Mouse (Mus musculus) midbrain, embryonic 16.5 days (tissue): ENCODE results near the gene Usp49. TPM values are rescaled to one million over a fixed set of nuclear protein-coding genes. Genes with fewer than 3 reads are reported as not detected.

Experiments
- ATAC-seq: fragments of 200-750 bp; cut with Nextera tagmentation; 2 replicates; pipeline ENCODE4 v1.8.0; 2017; ENCODE audit warnings: moderate TSS enrichment
- H3K27ac ChIP-seq: fragments of 300-500 bp; sonication (generic); 2 replicates; pipeline ENCODE4 v1.5.1; 2014; ENCODE audit warnings: mild to moderate bottlenecking, low read length, mixed read lengths
- H3K27me3 ChIP-seq: fragments of 300-500 bp; sonication (generic); 2 replicates; pipeline ENCODE4 v1.6.1; 2014; ENCODE audit warnings: low read depth, low read length, mixed read lengths; ENCODE audit not compliant: control insufficient read depth, insufficient read depth
- H3K36me3 ChIP-seq: fragments of 300-500 bp; sonication (generic); 2 replicates; pipeline ENCODE4 v1.6.1; 2014; ENCODE audit warnings: mild to moderate bottlenecking, low read length, moderate library complexity, mixed read lengths; ENCODE audit not compliant: control insufficient read depth, insufficient read depth
- H3K4me1 ChIP-seq: fragments of 300-500 bp; sonication (generic); 2 replicates; pipeline ENCODE4 v1.6.1; 2014; ENCODE audit warnings: mild to moderate bottlenecking, low read length, mixed read lengths; ENCODE audit not compliant: control insufficient read depth, insufficient read depth
- H3K4me2 ChIP-seq: fragments of 300-500 bp; sonication (generic); 2 replicates; pipeline ENCODE4 v1.6.1; 2014; ENCODE audit warnings: mild to moderate bottlenecking, low read length, mixed read lengths
- H3K4me3 ChIP-seq: fragments of 300-500 bp; sonication (generic); 2 replicates; pipeline ENCODE4 v1.5.1; 2014; ENCODE audit warnings: low read depth, mild to moderate bottlenecking, low read length, moderate library complexity, mixed read lengths
- H3K9ac ChIP-seq: fragments of 300-500 bp; sonication (generic); 2 replicates; pipeline ENCODE4 v1.6.1; 2014; ENCODE audit warnings: low read depth, low read length, mixed read lengths
- H3K9me3 ChIP-seq: fragments of 300-500 bp; sonication (generic); replicated peaks from 2 replicates; pipeline ENCODE4 v1.6.1; 2014; ENCODE audit warnings: mild to moderate bottlenecking, low read length, mixed read lengths; ENCODE audit not compliant: control insufficient read depth, poor library complexity, severe bottlenecking
- WGBS: fragments of 180-500 bp; shearing (Covaris S2); extraction: QIAGEN DNeasy Blood & Tissue Kit; methylation state at CpG from one replicate; pipeline ENCODE4 v1.1.7; 2014; 5-methylcytosine and 5-hydroxymethylcytosine counted together
- polyA plus RNA-seq: library from polyadenylated mRNA; unstranded; fragments of >200 nt; fragmentation: Nextera tagmentation; extraction: Ambion mirVana; gene quantifications from 2 replicates; pipeline ENCODE4 v1.2.1, GENCODE M21; 2015

Usp49 gene
- polyA plus RNA-seq, 1 experiment from 2014 or later, result 5.3 TPM

GRCm38 (mm10) chr17:47600601-47601388 lies 29.7 kb upstream of the Usp49 start:
- Histone ChIP-seq H3K36me3 (peaks cover 31% of the 10 kb centered on the region), H3K27me3 (no peaks in the 10 kb centered on the region), H3K4me2 (no peak overlapping the region), H3K9ac (no peak overlapping the region), H3K4me1 (0 out of 2 replicates have a peak, but pooled peaks cover 8% of the 10 kb centered on the region), H3K4me3 (no peak overlapping the region), H3K27ac (no peak overlapping the region), H3K9me3 (no peaks in the 10 kb centered on the region)
- ATAC-seq, result no peak
- WGBS, result 90% methylated on average over 13 of the region's 13 CpGs

GRCm38 (mm10) chr17:47601389-47601755 lies 29.1 kb upstream of the Usp49 start:
- no peak overlapping the region for H3K4me3 ChIP-seq
- ATAC-seq, result no peak
- 0 out of 2 replicates have a peak, but pooled peaks cover 3% of the 10 kb centered on the region for H3K4me1 ChIP-seq
- 92% methylated on average over 10 of the region's 10 CpGs for WGBS
- no peaks in the 10 kb centered on the region for H3K9me3 ChIP-seq
- H3K9ac ChIP-seq, result no peak overlapping the region
- H3K36me3 ChIP-seq, result peaks cover 33% of the 10 kb centered on the region
- no peak overlapping the region for H3K27ac ChIP-seq
- no peaks in the 10 kb centered on the region for H3K27me3 ChIP-seq
- no peak overlapping the region for H3K4me2 ChIP-seq

- 94% methylated on average over 11 of the region's 11 CpGs for WGBS
Measured at GRCm38 (mm10) chr17:47602289-47602688, 28.2 kb upstream of the Usp49 start.

GRCm38 (mm10) chr17:47606220-47606619 lies 24.3 kb upstream of the Usp49 start:
- H3K27me3 ChIP-seq, result no peaks in the 10 kb centered on the region
- H3K4me1 ChIP-seq, result peaks cover 10% of the 10 kb centered on the region
- H3K9me3 ChIP-seq, result no peaks in the 10 kb centered on the region
- WGBS, result 77% methylated on average over 5 of the region's 5 CpGs
- H3K4me3 ChIP-seq, result no peak overlapping the region
- H3K9ac ChIP-seq, result no peak overlapping the region
- no peak overlapping the region for H3K27ac ChIP-seq
- H3K4me2 ChIP-seq, result no peak overlapping the region
- peaks cover 37% of the 10 kb centered on the region for H3K36me3 ChIP-seq
- ATAC-seq, result no peak

More at GRCm38 (mm10) chr17:47602289-47602688, 28.2 kb upstream of the Usp49 start:
- ATAC-seq, result no peak
- H3K27ac ChIP-seq, result no peak overlapping the region
- no peak overlapping the region for H3K4me3 ChIP-seq
- no peaks in the 10 kb centered on the region for H3K9me3 ChIP-seq
- 0 out of 2 replicates have a peak, but pooled peaks cover 2% of the 10 kb centered on the region for H3K4me1 ChIP-seq
- no peak overlapping the region for H3K4me2 ChIP-seq
- peaks cover 35% of the 10 kb centered on the region for H3K36me3 ChIP-seq
- H3K9ac ChIP-seq, result no peak overlapping the region
- no peaks in the 10 kb centered on the region for H3K27me3 ChIP-seq

GRCm38 (mm10) chr17:47609182-47609581 lies 21.3 kb upstream of the Usp49 start:
- H3K36me3 ChIP-seq, result peaks cover 22% of the 10 kb centered on the region
- peaks cover 24% of the 10 kb centered on the region for H3K4me1 ChIP-seq
- H3K27ac ChIP-seq, result no peak overlapping the region
- H3K4me3 ChIP-seq, result no peak overlapping the region
- WGBS, result 94% methylated on average over 4 of the region's 4 CpGs
- H3K9me3 ChIP-seq, result no peaks in the 10 kb centered on the region
- H3K27me3 ChIP-seq, result no peaks in the 10 kb centered on the region
- no peak overlapping the region for H3K4me2 ChIP-seq
- no peak for ATAC-seq
- no peak overlapping the region for H3K9ac ChIP-seq

GRCm38 (mm10) chr17:47610849-47611660 lies 19.4 kb upstream of the Usp49 start, which contains the start of the genes Bysl, Med20 and Gm20517:
Gene Bysl, minus strand, starts transcription at chr17:47611492.
Gene Med20, plus strand, starts transcription at chr17:47611582.
Gene Gm20517, plus strand, starts transcription at chr17:47611589.
- peak within 1 kb of the TSS; percentile 80 for H3K9ac ChIP-seq
- WGBS, result under 1% methylated on average over 59 of the region's 59 CpGs
- peaks cover 9% of the 10 kb centered on the region for H3K36me3 ChIP-seq
- peak within 1 kb of the TSS; percentile 80 for H3K27ac ChIP-seq
- peak within 1 kb of the TSS; percentile 84 for H3K4me3 ChIP-seq
- H3K4me1 ChIP-seq, result peaks cover 24% of the 10 kb centered on the region
- peak; percentile 94 for ATAC-seq
- no peaks in the 10 kb centered on the region for H3K9me3 ChIP-seq
- peak within 1 kb of the TSS; percentile 95 for H3K4me2 ChIP-seq
- H3K27me3 ChIP-seq, result no peaks in the 10 kb centered on the region

GRCm38 (mm10) chr17:47611661-47611982 lies 18.9 kb upstream of the Usp49 start:
- peak overlapping the region; percentile 95 for H3K4me2 ChIP-seq
- peak overlapping the region; percentile 84 for H3K4me3 ChIP-seq
- H3K27ac ChIP-seq, result peak overlapping the region; percentile 80
- H3K9ac ChIP-seq, result peak overlapping the region; percentile 80
- H3K4me1 ChIP-seq, result peaks cover 24% of the 10 kb centered on the region
- no peaks in the 10 kb centered on the region for H3K27me3 ChIP-seq
- under 1% methylated on average over 13 of the region's 13 CpGs for WGBS
- no peaks in the 10 kb centered on the region for H3K9me3 ChIP-seq
- H3K36me3 ChIP-seq, result peaks cover 9% of the 10 kb centered on the region
- ATAC-seq, result peak; percentile 73; the same call in 1 of the 2 replicates

- no peak overlapping the region for H3K4me3 ChIP-seq
- H3K36me3 ChIP-seq, result peaks cover 8% of the 10 kb centered on the region; the same call in 1 of the 2 replicates
- H3K4me2 ChIP-seq, result no peak overlapping the region
- no peaks in the 10 kb centered on the region for H3K27me3 ChIP-seq
- no peak overlapping the region for H3K9ac ChIP-seq
- peaks cover 24% of the 10 kb centered on the region for H3K4me1 ChIP-seq
- ATAC-seq, result no peak
- no peaks in the 10 kb centered on the region for H3K9me3 ChIP-seq
- H3K27ac ChIP-seq, result no peak overlapping the region
- WGBS, result 100% methylated on average over 1 of the region's 1 CpGs
Measured at GRCm38 (mm10) chr17:47614018-47614417, 16.5 kb upstream of the Usp49 start.

- Histone ChIP-seq H3K27ac (no peak overlapping the region), H3K4me1 (peaks cover 14% of the 10 kb centered on the region), H3K4me3 (no peak overlapping the region), H3K9me3 (no peaks in the 10 kb centered on the region), H3K4me2 (no peak overlapping the region), H3K36me3 (peaks cover 11% of the 10 kb centered on the region; the same call in 1 of the 2 replicates), H3K9ac (no peak overlapping the region), H3K27me3 (no peaks in the 10 kb centered on the region)
- ATAC-seq, result no peak
- 97% methylated on average over 8 of the region's 8 CpGs for WGBS
Measured at GRCm38 (mm10) chr17:47616119-47616518, 14.4 kb upstream of the Usp49 start.
